Mouse (Mus musculus): ENCODE measurements around the gene 1500015O10Rik.

1500015O10Rik gene

GRCm38 (mm10) chr1:43730491-43730924 lies at the start of gene 1500015O10Rik:
Gene 1500015O10Rik (plus strand): TSS chr1:43730602.
- peak; percentile 61 for DNase-seq (ENCODE audit: low spot score)

- no peak for DNase-seq (ENCODE audit: low spot score)
Observed at GRCm38 (mm10) chr1:43689983-43690382, 40.4 kb upstream of the 1500015O10Rik start.

- DNase-seq (ENCODE audit: low spot score), result no peak
Observed at GRCm38 (mm10) chr1:43690507-43690906, 39.9 kb upstream of the 1500015O10Rik start.

GRCm38 (mm10) chr1:43694076-43694475 lies 36.3 kb upstream of the 1500015O10Rik start:
- DNase-seq (ENCODE audit: low spot score), result no peak

GRCm38 (mm10) chr1:43694851-43695545 lies 35.4 kb upstream of the 1500015O10Rik start:
- DNase-seq (ENCODE audit: low spot score), result peak; percentile 88

GRCm38 (mm10) chr1:43698577-43699000 lies 31.8 kb upstream of the 1500015O10Rik start:
- DNase-seq (ENCODE audit: low spot score), result no peak

GRCm38 (mm10) chr1:43714841-43715240 lies 15.6 kb upstream of the 1500015O10Rik start:
- no peak for DNase-seq (ENCODE audit: low spot score)

- no peak for DNase-seq (ENCODE audit: low spot score)
Observed at GRCm38 (mm10) chr1:43717967-43718366, 12.4 kb upstream of the 1500015O10Rik start.

GRCm38 (mm10) chr1:43718793-43719192 lies 11.6 kb upstream of the 1500015O10Rik start:
- no peak for DNase-seq (ENCODE audit: low spot score)

GRCm38 (mm10) chr1:43722459-43722858 lies 7.9 kb upstream of the 1500015O10Rik start:
- DNase-seq (ENCODE audit: low spot score), result no peak

- DNase-seq (ENCODE audit: low spot score), result no peak
Observed at GRCm38 (mm10) chr1:43732100-43732499, 1.7 kb downstream of the 1500015O10Rik start.

- no peak for DNase-seq (ENCODE audit: low spot score)
Observed at GRCm38 (mm10) chr1:43732657-43733056, 2.3 kb downstream of the 1500015O10Rik start.

GRCm38 (mm10) chr1:43737812-43738518 lies 7.6 kb downstream of the 1500015O10Rik start:
- DNase-seq (ENCODE audit: low spot score), result peak; percentile 30

GRCm38 (mm10) chr1:43738519-43738894 lies 8.1 kb downstream of the 1500015O10Rik start:
- no peak for DNase-seq (ENCODE audit: low spot score)

- no peak for DNase-seq (ENCODE audit: low spot score)
Observed at GRCm38 (mm10) chr1:43754448-43755312, 24.3 kb downstream of the 1500015O10Rik start.

- no peak for DNase-seq (ENCODE audit: low spot score)
Observed at GRCm38 (mm10) chr1:43760085-43760484, 29.7 kb downstream of the 1500015O10Rik start.

GRCm38 (mm10) chr1:43764481-43764880 lies 34.1 kb downstream of the 1500015O10Rik start:
- no peak for DNase-seq (ENCODE audit: low spot score)

- no peak for DNase-seq (ENCODE audit: low spot score)
Observed at GRCm38 (mm10) chr1:43766328-43766727, 35.9 kb downstream of the 1500015O10Rik start.

- no peak for DNase-seq (ENCODE audit: low spot score)
Observed at GRCm38 (mm10) chr1:43768385-43768990, 38.1 kb downstream of the 1500015O10Rik start.

GRCm38 (mm10) chr1:43769348-43769747 lies 38.9 kb downstream of the 1500015O10Rik start:
- DNase-seq (ENCODE audit: low spot score), result no peak

GRCm38 (mm10) chr1:43770032-43770431 lies 39.6 kb downstream of the 1500015O10Rik start:
- DNase-seq (ENCODE audit: low spot score), result no peak

GRCm38 (mm10) chr1:43772694-43773093 lies 42.3 kb downstream of the 1500015O10Rik start:
- no peak for DNase-seq (ENCODE audit: low spot score)

Data from ovary, postnatal 10 days (tissue).